Mouse (Mus musculus) myocyte (in vitro differentiated cells): ENCODE measurements around the gene Reps2. TPM values are rescaled to one million over a fixed set of nuclear protein-coding genes. Genes with fewer than 3 reads are reported as not detected.

Source experiments
- H3K27me3 ChIP-seq: one replicate; pipeline ENCODE4 v1.6.1; 2011; ENCODE audit not compliant: control insufficient read depth, insufficient read depth, insufficient read length
- H3K36me3 ChIP-seq: one replicate; pipeline ENCODE4 v1.6.1; 2011; ENCODE audit not compliant: control insufficient read depth, insufficient read depth
- H3K4me2 ChIP-seq: one replicate; pipeline ENCODE4 v1.6.1; 2011; ENCODE audit warnings: low read depth, control low read depth
- H3K4me3 ChIP-seq: one replicate; pipeline ENCODE4 v1.5.1; 2011; ENCODE audit warnings: mild to moderate bottlenecking, control low read depth, moderate library complexity
- H3K79me2 ChIP-seq: one replicate; pipeline ENCODE4 v1.6.1; 2011; ENCODE audit not compliant: control insufficient read depth, insufficient read depth
- H3ac ChIP-seq: one replicate; pipeline ENCODE4 v1.6.1; 2011; ENCODE audit not compliant: control insufficient read depth, insufficient read length
- CEBPB ChIP-seq: IDR thresholded peaks from 2 replicates; pipeline ENCODE4 v1.6.1; 2011; ENCODE audit warnings: mild to moderate bottlenecking, moderate library complexity; ENCODE audit not compliant: poor library complexity, insufficient read depth, severe bottlenecking
- E2F4 ChIP-seq: IDR thresholded peaks from one replicate; pipeline ENCODE4 v1.6.1; 2011; ENCODE audit warnings: mild to moderate bottlenecking, control low read depth, moderate library complexity; ENCODE audit not compliant: insufficient read depth
- MAX ChIP-seq: IDR thresholded peaks from one replicate; pipeline ENCODE4 v1.6.1; 2011; ENCODE audit warnings: low read depth, mild to moderate bottlenecking, control low read depth
- MYOD1 ChIP-seq, 3 experiments: IDR thresholded peaks; one replicate each; pipeline ENCODE4 v1.6.1; 2011; ENCODE audit warnings: control low read depth in 2 of 3, low read depth in 2 of 3, mild to moderate bottlenecking in 2 of 3, moderate library complexity in 1 of 3; ENCODE audit not compliant: insufficient read length in 2 of 3, control insufficient read depth in 1 of 3
- MYOG ChIP-seq, 3 experiments: IDR thresholded peaks; one replicate each; pipeline ENCODE4 v1.6.1; 2011; ENCODE audit warnings: control low read depth in 2 of 3, low read depth in 2 of 3, mild to moderate bottlenecking in 2 of 3; ENCODE audit not compliant: insufficient read length in 2 of 3, control insufficient read depth in 1 of 3, insufficient read depth in 1 of 3
- POLR2A ChIP-seq: IDR thresholded peaks from one replicate; pipeline ENCODE4 v1.6.1; 2011; ENCODE audit warnings: low read depth, mild to moderate bottlenecking, control low read depth, moderate library complexity; ENCODE audit not compliant: insufficient read length
- POLR2AphosphoS2 ChIP-seq: IDR thresholded peaks from one replicate; pipeline ENCODE4 v1.6.1; 2011; ENCODE audit warnings: low read depth, control low read depth; ENCODE audit not compliant: insufficient read length
- REST ChIP-seq: IDR thresholded peaks from one replicate; pipeline ENCODE4 v1.6.1; 2011; ENCODE audit warnings: mild to moderate bottlenecking, control low read depth, moderate library complexity; ENCODE audit not compliant: insufficient read depth, insufficient read length
- SRF ChIP-seq: IDR thresholded peaks from one replicate; pipeline ENCODE4 v1.6.1; 2011; ENCODE audit warnings: low read depth; ENCODE audit not compliant: control insufficient read depth, insufficient read length
- TCF12 ChIP-seq: IDR thresholded peaks from one replicate; pipeline ENCODE4 v1.6.1; 2011; ENCODE audit warnings: mild to moderate bottlenecking, control low read depth; ENCODE audit not compliant: poor library complexity, insufficient read depth, severe bottlenecking
- TCF3 ChIP-seq: IDR thresholded peaks from one replicate; pipeline ENCODE4 v1.6.1; 2011; ENCODE audit warnings: low read depth, control low read depth; ENCODE audit not compliant: insufficient read length
- USF1 ChIP-seq: IDR thresholded peaks from one replicate; pipeline ENCODE4 v1.6.1; 2011; ENCODE audit warnings: low read depth, mild to moderate bottlenecking, control low read depth, moderate library complexity
- polyA plus RNA-seq: library from polyadenylated mRNA; unstranded; fragments of >200 nt; fragmentation: generic; extraction: Trizol; gene quantifications from one replicate; pipeline ENCODE4 v1.2.1, GENCODE M21; 2012; ENCODE audit warnings: missing spikeins

Gene Reps2
- polyA plus RNA-seq, 1 experiment = 0.05 TPM

DNA sequence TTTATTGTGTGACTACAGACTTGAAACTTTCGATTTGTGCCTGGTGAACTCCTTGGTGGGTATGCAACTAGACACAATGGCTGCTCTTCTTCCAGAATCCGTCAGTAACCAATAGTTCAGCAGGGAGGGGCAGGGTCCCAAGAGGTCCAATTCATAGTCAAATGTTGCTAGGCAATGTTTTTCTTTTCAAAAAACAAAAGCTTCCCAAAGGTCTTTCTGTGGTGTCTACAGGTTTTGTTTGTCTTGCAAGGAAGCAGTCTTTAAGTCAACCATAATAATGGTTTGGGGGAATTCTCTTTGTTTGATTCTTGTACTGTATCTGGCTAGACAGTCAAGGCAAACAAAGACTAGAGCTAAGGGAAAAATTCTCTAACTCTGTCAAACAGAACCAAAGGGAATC is 138.3 kb downstream of the Reps2 start:
- no peak overlapping the region for H3ac ChIP-seq
- TF ChIP-seq POLR2AphosphoS2 = no peak
- H3K27me3 ChIP-seq = no peaks in the 10 kb centered on the region
- no peaks in the 10 kb centered on the region for H3K36me3 ChIP-seq
- no peaks in the 10 kb centered on the region for H3K79me2 ChIP-seq
- no peak overlapping the region for H3K4me2 ChIP-seq
- H3K4me3 ChIP-seq = no peak overlapping the region

DNA sequence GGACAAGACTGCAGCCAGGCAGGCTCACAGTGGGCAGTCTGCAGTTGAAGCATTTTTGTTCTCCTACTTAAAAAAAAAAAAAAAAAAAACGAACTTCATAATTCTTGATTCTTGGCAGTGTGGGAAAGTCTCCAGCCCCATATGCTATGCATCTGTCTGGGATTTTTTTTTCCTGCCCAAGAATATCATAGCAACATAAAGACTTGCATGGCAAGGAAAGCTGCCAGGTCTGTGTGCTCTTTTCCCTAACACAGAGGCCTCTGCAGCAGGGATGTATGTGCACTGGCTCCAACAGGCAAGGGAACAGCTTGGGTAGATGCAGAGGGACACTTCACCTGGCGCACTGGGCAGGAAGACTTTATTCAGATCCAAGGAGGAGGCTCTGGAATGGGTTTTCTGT is 140.0 kb downstream of the Reps2 start:
- Histone ChIP-seq H3K36me3 (no peaks in the 10 kb centered on the region), H3K27me3 (no peaks in the 10 kb centered on the region), H3K4me3 (no peak overlapping the region), H3K4me2 (no peak overlapping the region), H3K79me2 (no peaks in the 10 kb centered on the region), H3ac (no peak overlapping the region)
- TF ChIP-seq POLR2AphosphoS2 (no peak), REST (no peak), MYOG (IDR thresholded peaks at IDR 0.05; ENCODE audit: control insufficient read depth in 1 of 3, insufficient read depth in 1 of 3, insufficient read length in 2 of 3, low read depth in 2 of 3) (no peak), SRF (no peak), POLR2A (no peak), E2F4 (no peak), USF1 (no peak), MYOD1 (IDR thresholded peaks at IDR 0.05; ENCODE audit: control insufficient read depth in 1 of 3, insufficient read length in 2 of 3, low read depth in 2 of 3) (no peak), TCF3 (no peak), CEBPB (no peak), MAX (no peak), TCF12 (no peak)

DNA sequence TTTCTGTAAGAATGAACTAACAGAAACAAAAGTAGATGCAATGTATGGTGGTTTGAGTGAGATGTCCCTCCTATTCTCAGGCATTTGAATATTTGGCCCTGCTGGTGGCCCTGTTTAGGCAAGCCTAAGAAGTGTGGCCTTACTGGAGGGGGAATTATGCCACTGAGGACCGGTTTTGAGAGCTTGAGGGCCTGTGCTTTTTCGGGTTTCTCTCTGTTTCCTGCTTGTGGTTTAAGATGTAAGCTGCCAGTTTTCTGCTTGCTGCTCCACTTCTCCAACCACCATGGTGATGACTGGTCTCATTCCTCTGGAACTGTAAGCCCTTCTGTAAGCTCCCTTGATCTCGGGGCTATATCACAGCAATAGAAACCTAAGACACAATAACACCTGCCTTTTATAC is 142.5 kb downstream of the Reps2 start:
- H3K36me3 ChIP-seq = no peaks in the 10 kb centered on the region
- no peaks in the 10 kb centered on the region for H3K79me2 ChIP-seq
- TF ChIP-seq POLR2A (no peak), POLR2AphosphoS2 (no peak)
- no peak overlapping the region for H3K4me2 ChIP-seq
- H3K4me3 ChIP-seq = no peak overlapping the region
- H3ac ChIP-seq = no peak overlapping the region
- no peaks in the 10 kb centered on the region for H3K27me3 ChIP-seq

GRCm38 (mm10) chrX:162496485-162496884 is 147.0 kb downstream of the Reps2 start:
- H3K79me2 ChIP-seq = no peaks in the 10 kb centered on the region
- no peak overlapping the region for H3ac ChIP-seq
- no peak for TF ChIP-seq CEBPB
- TF ChIP-seq TCF12 = no peak
- TF ChIP-seq USF1 = no peak
- no peak for TF ChIP-seq SRF
- TF ChIP-seq POLR2AphosphoS2 = no peak
- TF ChIP-seq POLR2A = no peak
- TF ChIP-seq MAX = no peak
- no peak for TF ChIP-seq E2F4
- no peaks in the 10 kb centered on the region for H3K36me3 ChIP-seq
- no peak overlapping the region for H3K4me2 ChIP-seq
- H3K4me3 ChIP-seq = no peak overlapping the region
- no peaks in the 10 kb centered on the region for H3K27me3 ChIP-seq

- Histone ChIP-seq H3ac (no peak overlapping the region), H3K36me3 (no peaks in the 10 kb centered on the region), H3K4me2 (no peak overlapping the region), H3K4me3 (no peak overlapping the region), H3K79me2 (no peaks in the 10 kb centered on the region), H3K27me3 (no peaks in the 10 kb centered on the region)
- TF ChIP-seq POLR2AphosphoS2 (no peak), USF1 (no peak), MAX (no peak)
Measured at GRCm38 (mm10) chrX:162488630-162489029, 154.8 kb downstream of the Reps2 start.

- H3K4me3 ChIP-seq = no peak overlapping the region
- H3K36me3 ChIP-seq = no peaks in the 10 kb centered on the region
- no peaks in the 10 kb centered on the region for H3K79me2 ChIP-seq
Measured at GRCm38 (mm10) chrX:162487734-162488133, 155.7 kb downstream of the Reps2 start.

More at GRCm38 (mm10) chrX:162487734-162488133, 155.7 kb downstream of the Reps2 start:
- TF ChIP-seq MYOG (IDR thresholded peaks at IDR 0.05; ENCODE audit: control insufficient read depth in 1 of 3, insufficient read depth in 1 of 3, insufficient read length in 2 of 3, low read depth in 2 of 3) (no peak), TCF3 (no peak), TCF12 (no peak), E2F4 (no peak), SRF (no peak), CEBPB (no peak), POLR2AphosphoS2 (no peak), POLR2A (no peak), USF1 (no peak), MAX (no peak)
- Histone ChIP-seq H3K27me3 (no peaks in the 10 kb centered on the region), H3ac (no peak overlapping the region), H3K4me2 (no peak overlapping the region)
